Mouse (Mus musculus): ENCODE measurements around the gene Padi6. TPM values are rescaled to one million over a fixed set of nuclear protein-coding genes. Genes with fewer than 3 reads are reported as not detected.

The Padi6 gene
- polyA plus RNA-seq, 1 experiment, result not detected

DNA sequence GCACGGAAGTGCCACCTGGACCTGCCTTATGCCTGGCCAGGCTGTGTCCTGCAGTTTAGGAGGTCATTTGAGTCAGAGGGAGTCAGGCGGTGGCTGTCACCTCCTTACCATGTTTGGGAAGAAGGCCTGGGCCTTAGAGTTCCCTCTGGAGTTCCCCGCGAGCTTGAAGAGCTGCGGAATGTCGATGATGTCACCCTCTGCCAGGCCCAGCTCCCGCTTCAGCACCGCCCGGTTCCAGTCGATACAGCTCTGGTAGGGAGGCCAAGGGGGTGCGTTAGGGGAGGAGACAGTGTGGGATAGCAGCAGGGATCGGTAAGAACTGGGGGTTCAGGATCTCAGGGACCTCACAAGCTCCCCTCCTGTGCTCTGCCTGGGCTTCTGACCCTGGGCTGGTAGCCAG lies 5.5 kb upstream of the Padi6 start:
- no peak for TF ChIP-seq POLR2A (IDR thresholded peaks at IDR 0.05; ENCODE audit: borderline replicate concordance, extremely low read depth, insufficient read depth, insufficient read length, poor library complexity, severe bottlenecking)
- TF ChIP-seq CTCF (IDR thresholded peaks at IDR 0.05; ENCODE audit: borderline replicate concordance, extremely low read depth, insufficient read depth, insufficient read length), result no peak

DNA sequence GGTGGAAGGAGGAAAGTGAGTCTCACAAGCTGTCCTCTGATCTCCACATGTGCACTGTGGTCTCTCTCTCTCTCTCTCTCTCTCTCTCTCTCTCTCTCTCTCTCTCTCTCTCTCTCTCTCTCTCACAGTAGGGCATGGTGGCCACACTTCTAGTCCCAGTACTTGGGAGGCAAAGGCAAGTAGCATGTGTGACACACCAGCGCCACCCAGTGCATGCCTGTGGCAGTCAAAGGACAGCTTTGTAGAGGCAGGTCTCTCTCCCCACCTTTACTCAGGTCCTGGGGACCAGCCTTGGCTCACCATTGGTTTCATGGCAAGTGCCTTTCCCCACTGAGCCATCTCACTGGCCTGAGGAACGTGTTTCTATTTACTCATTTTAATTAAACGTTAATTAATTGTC lies 2.2 kb upstream of the Padi6 start:
- peak; percentile 54 for TF ChIP-seq CTCF (IDR thresholded peaks at IDR 0.05; ENCODE audit: borderline replicate concordance, extremely low read depth, insufficient read depth, insufficient read length)
- TF ChIP-seq POLR2A (IDR thresholded peaks at IDR 0.05; ENCODE audit: borderline replicate concordance, extremely low read depth, insufficient read depth, insufficient read length, poor library complexity, severe bottlenecking), result no peak
- peak; percentile 48 for DNase-seq (ENCODE audit: low read depth)

More for the DNA sequence above, 5.5 kb upstream of the Padi6 start:
- DNase-seq (ENCODE audit: low read depth), result peak; percentile 35

DNA sequence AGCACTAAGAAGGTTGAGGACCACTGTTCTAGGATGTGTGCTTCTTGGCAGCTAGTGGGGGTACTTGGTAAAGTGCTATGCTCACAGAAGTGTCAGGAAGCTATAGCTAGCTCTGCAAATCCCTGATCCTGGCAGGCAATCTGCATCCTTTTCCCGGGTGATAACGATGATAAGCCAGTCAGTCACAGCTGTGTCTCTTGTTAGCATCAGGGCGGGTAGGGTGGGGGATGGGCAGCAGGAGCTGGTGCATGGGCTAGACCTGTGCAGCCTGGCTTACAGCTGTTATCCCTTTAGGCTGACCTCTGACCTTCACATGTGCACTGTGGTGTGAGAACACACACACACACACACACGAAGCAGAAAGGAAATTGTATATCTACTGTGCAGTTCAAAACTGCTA lies 643 bp upstream of the Padi6 start:
- TF ChIP-seq POLR2A (IDR thresholded peaks at IDR 0.05; ENCODE audit: borderline replicate concordance, extremely low read depth, insufficient read depth, insufficient read length, poor library complexity, severe bottlenecking), result no peak
- TF ChIP-seq CTCF (IDR thresholded peaks at IDR 0.05; ENCODE audit: borderline replicate concordance, extremely low read depth, insufficient read depth, insufficient read length), result no peak
- peak; percentile 60 for DNase-seq (ENCODE audit: low read depth)

DNA sequence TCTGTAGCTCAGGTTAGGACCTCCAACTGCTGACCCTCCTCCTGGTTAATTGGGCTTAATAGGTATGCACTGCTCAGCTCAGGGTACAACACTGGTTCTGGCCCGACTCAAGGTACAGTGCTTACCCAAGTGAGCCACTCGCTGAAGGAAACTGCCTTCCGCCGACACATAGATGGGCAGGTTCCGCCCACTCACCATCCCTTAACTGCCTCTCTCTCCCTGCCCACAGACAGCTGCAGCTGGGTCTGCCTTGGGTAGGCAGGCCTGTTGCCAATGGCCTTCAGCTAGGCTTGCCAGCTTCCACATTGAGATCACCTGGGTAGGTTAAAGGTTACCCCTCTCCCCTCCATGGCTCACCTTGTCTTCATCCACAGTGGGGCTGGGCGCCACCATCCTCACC lies 1.0 kb downstream of the Padi6 start:
- TF ChIP-seq POLR2A (IDR thresholded peaks at IDR 0.05; ENCODE audit: borderline replicate concordance, extremely low read depth, insufficient read depth, insufficient read length, poor library complexity, severe bottlenecking) (no peak), CTCF (IDR thresholded peaks at IDR 0.05; ENCODE audit: borderline replicate concordance, extremely low read depth, insufficient read depth, insufficient read length) (no peak)
- DNase-seq (ENCODE audit: low read depth), result no peak

DNA sequence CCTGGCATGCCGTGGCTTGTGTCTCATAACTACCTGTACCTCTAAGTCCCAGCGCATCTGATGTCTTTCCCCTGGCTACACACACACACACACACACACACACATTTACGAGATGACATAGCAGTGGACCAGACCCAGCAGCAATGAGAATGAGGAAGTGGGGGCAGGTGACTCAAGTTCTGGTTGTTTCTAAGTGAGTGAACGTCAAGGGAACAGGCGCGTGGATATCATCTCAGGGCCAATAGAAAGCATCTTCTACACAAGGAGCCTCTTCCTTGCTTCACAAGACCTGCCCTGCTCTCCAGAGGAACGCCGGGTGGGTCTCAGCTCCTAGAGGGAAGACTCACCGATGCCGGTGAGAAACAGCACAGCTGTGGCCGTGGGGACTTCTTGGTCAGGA lies 1.8 kb downstream of the Padi6 start:
- DNase-seq (ENCODE audit: low read depth), result no peak

DNA sequence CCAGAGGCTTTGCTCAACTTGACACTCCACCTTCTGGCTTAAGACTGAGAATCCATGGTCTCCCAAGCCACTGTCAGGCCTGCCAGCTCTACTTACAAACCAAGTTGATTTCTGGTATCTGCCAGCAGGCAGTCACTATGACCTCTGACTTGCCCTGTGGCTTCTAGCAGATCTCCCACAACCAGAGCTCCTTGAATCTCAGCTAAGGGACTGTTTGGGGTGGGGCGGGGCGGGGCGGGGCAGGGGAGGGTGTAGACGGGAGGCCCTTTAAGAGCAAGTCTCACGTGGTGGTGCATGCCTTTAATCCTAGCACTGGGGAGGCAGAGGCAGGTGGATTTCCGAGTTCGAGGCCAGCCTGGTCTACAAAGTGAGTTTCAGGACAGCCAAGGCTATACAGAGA lies 9.6 kb downstream of the Padi6 start:
- TF ChIP-seq POLR2A (IDR thresholded peaks at IDR 0.05; ENCODE audit: borderline replicate concordance, extremely low read depth, insufficient read depth, insufficient read length, poor library complexity, severe bottlenecking), result no peak
- TF ChIP-seq CTCF (IDR thresholded peaks at IDR 0.05; ENCODE audit: borderline replicate concordance, extremely low read depth, insufficient read depth, insufficient read length), result no peak
- DNase-seq (ENCODE audit: low read depth), result no peak

More for the DNA sequence above, 1.8 kb downstream of the Padi6 start:
- TF ChIP-seq POLR2A (IDR thresholded peaks at IDR 0.05; ENCODE audit: borderline replicate concordance, extremely low read depth, insufficient read depth, insufficient read length, poor library complexity, severe bottlenecking) (no peak), CTCF (IDR thresholded peaks at IDR 0.05; ENCODE audit: borderline replicate concordance, extremely low read depth, insufficient read depth, insufficient read length) (no peak)

DNA sequence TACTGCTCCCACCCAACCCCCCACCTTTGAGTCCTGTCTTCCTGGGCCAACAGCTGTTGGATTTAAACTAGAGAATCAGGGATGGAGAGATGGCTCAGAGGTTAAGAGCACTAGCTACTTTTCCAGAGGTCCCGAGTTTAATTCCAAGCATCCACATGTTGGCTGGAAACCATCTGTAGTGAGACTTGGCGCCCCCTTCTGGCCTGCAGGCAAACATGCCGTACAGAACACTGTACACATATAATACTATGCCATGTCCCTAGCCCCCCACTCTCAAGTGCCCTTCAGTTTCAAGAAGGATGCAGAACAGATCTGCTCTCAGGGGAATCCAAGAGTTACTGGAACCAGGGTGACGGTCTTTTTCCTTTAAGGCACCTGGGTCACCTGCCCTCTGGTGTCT lies 10.8 kb downstream of the Padi6 start:
- TF ChIP-seq CTCF (IDR thresholded peaks at IDR 0.05; ENCODE audit: borderline replicate concordance, extremely low read depth, insufficient read depth, insufficient read length) (peak; percentile 26; the same call in 1 of the 2 replicates), POLR2A (IDR thresholded peaks at IDR 0.05; ENCODE audit: borderline replicate concordance, extremely low read depth, insufficient read depth, insufficient read length, poor library complexity, severe bottlenecking) (no peak)
- DNase-seq (ENCODE audit: low read depth), result no peak

DNA sequence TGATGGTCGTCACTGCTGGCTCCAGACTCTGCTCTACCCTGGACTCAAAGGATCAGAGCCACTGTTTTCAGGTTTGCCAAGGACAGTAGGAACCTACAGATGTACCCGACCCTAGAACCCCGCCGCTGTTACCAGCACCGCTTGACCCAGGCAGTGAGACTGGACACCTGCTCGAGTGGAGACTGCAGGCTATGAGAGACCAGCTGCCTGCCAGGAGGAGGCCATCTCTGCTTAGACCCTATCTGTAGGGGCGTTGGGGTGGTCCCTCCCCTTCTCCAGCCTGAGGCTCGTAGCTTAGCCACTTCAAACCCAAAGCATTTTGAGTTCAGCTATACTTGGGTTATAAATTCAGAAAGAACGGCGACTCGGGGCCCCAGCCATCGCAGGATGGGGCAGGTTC lies 15.5 kb downstream of the Padi6 start:
- TF ChIP-seq POLR2A (IDR thresholded peaks at IDR 0.05; ENCODE audit: borderline replicate concordance, extremely low read depth, insufficient read depth, insufficient read length, poor library complexity, severe bottlenecking) (no peak), CTCF (IDR thresholded peaks at IDR 0.05; ENCODE audit: borderline replicate concordance, extremely low read depth, insufficient read depth, insufficient read length) (no peak)
- no peak for DNase-seq (ENCODE audit: low read depth)

DNA sequence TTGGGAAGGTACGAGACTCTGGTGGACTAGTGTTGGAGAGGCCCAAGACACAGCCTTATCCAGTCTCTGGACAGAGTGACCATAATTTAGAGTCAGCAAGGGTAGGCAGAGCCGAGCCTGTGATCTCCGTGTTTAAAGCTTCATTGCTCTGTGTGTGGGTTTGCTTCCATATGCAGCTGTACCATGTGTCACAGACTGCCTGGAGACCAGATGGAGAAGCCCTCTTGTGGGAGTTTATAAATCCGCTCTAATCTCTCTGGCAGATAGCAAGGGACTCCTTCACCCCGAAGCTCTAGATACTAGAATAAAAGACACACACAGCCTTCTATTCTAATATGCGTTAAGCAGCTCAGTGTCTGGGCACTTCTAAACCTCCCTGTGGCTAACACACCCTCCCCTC lies 17.7 kb downstream of the Padi6 start:
- no peak for TF ChIP-seq CTCF (IDR thresholded peaks at IDR 0.05; ENCODE audit: borderline replicate concordance, extremely low read depth, insufficient read depth, insufficient read length)
- TF ChIP-seq POLR2A (IDR thresholded peaks at IDR 0.05; ENCODE audit: borderline replicate concordance, extremely low read depth, insufficient read depth, insufficient read length, poor library complexity, severe bottlenecking), result no peak
- DNase-seq (ENCODE audit: low read depth), result peak; percentile 70

DNA sequence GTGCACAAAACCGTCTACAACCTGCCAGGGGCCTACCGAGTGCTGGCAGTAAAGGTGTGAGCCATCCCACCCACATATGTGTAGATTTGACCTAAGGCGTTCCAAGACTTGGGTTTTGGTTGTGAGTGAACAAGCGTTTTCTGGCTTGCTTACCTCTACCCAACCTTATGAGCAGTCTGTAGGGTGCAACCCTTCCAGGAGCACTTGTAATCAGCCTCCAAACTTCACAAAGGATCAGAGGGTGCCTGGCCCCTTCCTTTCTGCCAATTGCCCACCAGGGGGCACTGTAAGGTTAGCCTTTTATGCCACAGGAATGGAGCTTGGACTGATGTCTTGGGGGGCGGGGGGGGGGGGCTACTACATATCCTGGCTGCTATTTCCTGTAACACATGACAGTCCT lies 18.6 kb downstream of the Padi6 start:
- peak; percentile 55 for DNase-seq (ENCODE audit: low read depth)

DNA sequence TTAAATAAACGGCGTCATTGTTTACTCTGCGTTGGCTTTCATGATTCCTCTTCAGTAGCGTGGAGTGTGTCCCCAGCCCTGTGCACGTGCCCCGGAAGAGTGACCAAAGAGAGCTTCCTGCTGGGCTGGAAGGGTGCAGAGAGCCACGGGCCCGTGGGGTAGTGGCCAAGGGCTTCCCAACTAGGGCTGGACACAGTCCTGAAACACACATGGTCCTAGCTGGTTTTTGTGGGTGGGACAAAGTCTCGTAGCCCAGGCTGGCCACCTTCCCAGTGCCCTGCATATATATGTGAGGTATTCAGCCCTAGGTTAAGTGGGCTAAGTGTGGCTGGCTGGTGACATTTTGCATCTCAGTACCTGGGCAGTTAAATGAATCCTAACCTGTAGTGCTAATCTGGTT lies 19.3 kb downstream of the Padi6 start:
- TF ChIP-seq CTCF (IDR thresholded peaks at IDR 0.05; ENCODE audit: borderline replicate concordance, extremely low read depth, insufficient read depth, insufficient read length), result no peak
- TF ChIP-seq POLR2A (IDR thresholded peaks at IDR 0.05; ENCODE audit: borderline replicate concordance, extremely low read depth, insufficient read depth, insufficient read length, poor library complexity, severe bottlenecking), result no peak
- no peak for DNase-seq (ENCODE audit: low read depth)

More for the DNA sequence above, 18.6 kb downstream of the Padi6 start:
- no peak for TF ChIP-seq POLR2A (IDR thresholded peaks at IDR 0.05; ENCODE audit: borderline replicate concordance, extremely low read depth, insufficient read depth, insufficient read length, poor library complexity, severe bottlenecking)
- TF ChIP-seq CTCF (IDR thresholded peaks at IDR 0.05; ENCODE audit: borderline replicate concordance, extremely low read depth, insufficient read depth, insufficient read length), result peak; percentile 74

DNA sequence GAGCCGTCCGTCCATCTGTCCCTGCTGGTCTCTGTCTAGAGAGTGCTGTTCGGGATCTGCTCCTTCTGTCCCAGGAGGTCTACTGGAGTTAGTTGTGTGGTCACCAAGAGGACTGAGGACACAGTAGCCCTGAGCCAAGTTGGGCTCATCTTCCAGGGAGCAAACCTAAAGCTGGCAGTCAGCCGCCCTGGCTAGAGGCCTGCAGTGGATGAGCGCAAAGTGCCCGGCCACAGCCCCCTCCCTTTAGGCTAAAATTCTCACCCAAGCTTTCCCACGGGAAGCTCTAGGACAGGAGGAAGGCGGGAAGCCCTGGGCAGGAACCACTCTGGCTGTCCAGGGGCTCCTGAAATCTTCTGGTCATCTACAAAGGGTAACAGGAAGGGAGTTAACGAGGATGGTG lies 19.7 kb downstream of the Padi6 start:
- DNase-seq (ENCODE audit: low read depth), result no peak
- TF ChIP-seq POLR2A (IDR thresholded peaks at IDR 0.05; ENCODE audit: borderline replicate concordance, extremely low read depth, insufficient read depth, insufficient read length, poor library complexity, severe bottlenecking) (no peak), CTCF (IDR thresholded peaks at IDR 0.05; ENCODE audit: borderline replicate concordance, extremely low read depth, insufficient read depth, insufficient read length) (no peak)
